Mouse (Mus musculus): ENCODE data around the gene Rab15.

The Rab15 gene

GRCm38 (mm10) chr12:76778305-76779083, 44.2 kb downstream of the Rab15 start:
- DNase-seq (ENCODE audit: low read depth, low spot score) = no peak

GRCm38 (mm10) chr12:76777845-76778244, 44.9 kb downstream of the Rab15 start:
- DNase-seq (ENCODE audit: low read depth, low spot score) = no peak

- DNase-seq (ENCODE audit: low read depth, low spot score) = no peak
These were observed 45.8 kb downstream of the Rab15 start for GRCm38 (mm10) chr12:76776898-76777297.

GRCm38 (mm10) chr12:76775132-76775531, 47.6 kb downstream of the Rab15 start:
- DNase-seq (ENCODE audit: low read depth, low spot score) = no peak

DNA sequence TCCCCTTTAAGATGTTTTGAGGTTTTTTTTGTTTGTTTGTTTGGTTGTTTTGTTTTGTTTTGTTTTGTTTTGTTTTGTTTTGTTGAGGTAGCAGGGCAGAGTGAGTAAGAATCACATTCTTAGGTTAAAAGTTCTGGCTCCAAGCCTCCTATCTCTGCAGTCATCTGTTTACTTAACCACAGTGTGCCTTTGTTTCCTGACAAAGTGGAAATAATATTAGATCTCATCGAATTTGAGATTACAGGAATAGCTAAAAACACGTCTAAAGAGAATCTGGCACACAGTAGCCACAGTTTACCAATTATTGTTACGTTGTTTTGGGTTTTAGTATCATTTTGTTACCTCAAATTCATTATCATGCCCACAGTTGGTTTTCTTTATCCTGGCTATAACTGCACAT, 48.1 kb downstream of the Rab15 start:
- no peak for DNase-seq (ENCODE audit: low read depth, low spot score)

DNA sequence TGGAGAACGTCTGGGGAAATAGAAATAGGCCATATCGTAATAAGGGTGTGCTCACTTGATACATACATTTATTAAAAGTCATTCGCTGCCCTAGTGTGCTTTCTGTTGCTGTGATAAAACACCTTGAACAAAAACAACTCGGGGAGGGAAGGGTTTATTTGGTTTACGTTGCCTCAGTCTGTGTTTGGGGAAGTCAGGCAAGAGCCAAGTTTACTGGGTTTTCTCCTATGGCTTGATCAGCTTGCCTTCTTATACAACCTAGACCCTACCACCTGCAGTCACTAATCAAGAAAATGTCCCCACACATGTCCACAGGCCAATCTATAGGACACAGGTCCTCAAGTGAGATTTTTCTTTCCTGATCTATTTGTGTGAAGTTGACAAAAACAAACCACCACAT, 51.2 kb downstream of the Rab15 start:
- DNase-seq (ENCODE audit: low read depth, low spot score) = no peak

DNA sequence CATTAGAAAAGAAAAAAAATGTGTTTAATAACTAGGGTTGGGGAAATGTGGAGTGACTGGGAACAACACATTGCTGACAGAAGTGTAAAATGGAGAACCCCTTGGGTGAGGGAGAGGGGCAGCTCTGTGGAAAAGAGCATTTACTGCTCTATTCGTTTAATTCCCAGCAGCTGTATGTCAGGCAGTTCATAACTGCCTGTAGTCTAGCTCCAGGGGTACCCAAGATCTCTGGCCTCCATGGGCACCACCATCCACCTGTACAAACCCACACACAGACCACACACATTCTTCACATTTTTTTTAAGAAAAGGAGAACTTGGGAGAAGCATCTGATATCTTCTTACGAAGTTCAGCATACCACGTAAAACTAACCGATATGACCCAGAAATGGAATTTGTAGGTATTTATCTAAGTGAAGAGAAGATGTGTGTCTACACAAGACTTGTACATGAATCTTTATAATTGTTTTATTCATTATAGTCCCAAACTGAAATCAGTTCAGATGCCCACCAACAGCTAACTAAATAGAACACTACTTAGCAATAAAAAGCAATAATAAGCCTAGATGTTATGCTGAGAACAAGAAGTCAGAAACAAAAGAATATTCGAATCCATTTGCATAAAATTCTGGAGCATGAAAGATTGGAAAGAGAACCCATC, 51.7 kb downstream of the Rab15 start:
- no peak for DNase-seq (ENCODE audit: low read depth, low spot score)

DNA sequence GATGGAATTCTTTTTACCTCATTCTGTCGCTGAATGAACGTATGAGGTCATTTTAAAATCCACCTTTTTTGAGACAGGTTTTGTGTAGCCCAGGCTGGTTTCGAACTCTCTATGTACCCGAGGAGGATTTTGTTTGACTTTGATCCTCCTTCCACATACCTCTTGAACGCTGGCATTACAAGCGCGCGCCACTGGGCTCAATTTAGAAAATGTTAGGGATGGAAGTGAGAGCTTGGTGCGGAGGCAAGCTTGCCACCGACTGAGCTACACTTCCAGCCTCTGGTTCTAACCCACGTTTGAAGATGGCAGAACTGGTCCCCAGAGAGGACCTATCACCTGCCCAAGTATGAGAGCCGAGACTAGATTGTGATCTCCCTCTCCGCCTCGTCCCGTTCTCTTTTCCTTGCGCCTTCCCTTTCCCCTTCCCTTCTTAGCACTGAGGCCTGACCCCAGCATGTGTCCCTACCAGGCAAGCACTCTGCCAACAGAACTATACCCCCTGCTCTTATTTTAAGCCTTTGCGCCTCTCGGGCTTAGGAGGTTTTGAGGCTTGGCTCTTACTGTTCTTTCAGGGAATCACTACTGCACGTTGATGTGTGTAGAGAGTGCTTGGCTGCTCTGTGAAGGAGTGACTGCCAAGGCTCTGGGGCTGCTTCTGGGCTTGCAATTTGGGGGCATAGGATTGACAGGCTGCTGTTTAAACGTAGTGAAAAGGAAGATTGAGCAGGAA, 56.6 kb downstream of the Rab15 start:
- DNase-seq (ENCODE audit: low read depth, low spot score) = no peak

DNA sequence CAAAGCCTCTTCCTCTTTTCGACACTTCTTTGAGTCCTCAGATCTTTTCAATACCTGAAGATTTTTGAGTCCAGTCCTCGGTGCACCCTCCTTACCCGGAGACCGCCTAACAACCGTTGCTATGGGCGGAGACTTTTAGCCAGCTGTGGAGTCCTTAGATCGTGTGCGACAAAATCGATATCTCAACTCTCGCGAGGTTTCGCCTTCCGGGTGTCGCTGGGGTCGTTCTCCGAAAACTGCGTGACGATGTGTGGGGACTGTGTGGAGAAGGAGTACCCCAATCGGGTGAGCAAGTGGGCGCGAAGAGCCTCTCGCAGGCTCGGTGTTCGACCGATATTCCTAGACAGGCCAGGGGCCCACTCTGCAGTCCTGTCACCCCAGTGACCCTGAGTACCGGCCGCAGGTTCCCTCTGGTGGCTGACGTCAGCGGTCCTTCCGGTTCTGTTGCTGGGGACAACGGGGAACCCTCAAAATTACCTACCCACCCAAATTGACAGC, 57.3 kb downstream of the Rab15 start, which contains the start of the genes Churc1 and Fntb:
TSS of gene Churc1 (plus strand) at position 185 of the 498 bp plus-strand sequence.
TSS of gene Fntb (plus strand) at position 236 of the 498 bp plus-strand sequence.
- peak; percentile 95 for DNase-seq (ENCODE audit: low read depth, low spot score)

DNA sequence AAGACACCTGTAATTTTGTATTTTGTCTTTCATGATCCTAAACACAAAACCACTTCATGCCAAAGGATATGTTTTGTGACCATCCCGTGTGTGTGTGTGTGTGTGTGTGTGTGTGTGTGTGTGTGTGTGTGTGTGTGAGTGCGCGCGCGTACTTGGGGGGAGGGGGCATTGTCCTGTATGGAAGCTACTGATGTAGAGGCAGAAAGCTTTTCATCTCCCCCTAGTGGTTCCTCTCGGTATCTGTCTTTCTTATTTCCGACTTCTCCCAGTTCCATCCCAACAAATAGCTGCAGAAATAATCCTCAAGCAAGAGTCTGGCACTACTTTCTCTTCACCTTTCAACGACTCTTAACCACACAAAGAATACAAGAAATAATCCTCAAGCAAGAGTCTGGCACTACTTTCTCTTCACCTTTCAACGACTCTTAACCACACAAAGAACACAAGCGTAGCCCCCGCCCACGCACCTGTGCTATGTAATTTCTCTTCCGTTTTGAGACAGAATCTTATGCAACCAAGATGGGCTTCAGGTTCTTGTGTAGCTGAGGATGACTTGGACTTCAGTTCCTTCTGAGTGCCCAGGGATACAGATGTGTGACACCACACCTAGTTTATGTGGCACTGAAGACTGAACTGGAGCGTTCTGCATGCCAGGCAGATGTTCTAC, 69.9 kb downstream of the Rab15 start:
- no peak for DNase-seq (ENCODE audit: low read depth, low spot score)

- DNase-seq (ENCODE audit: low read depth, low spot score) = no peak
These were observed 71.7 kb downstream of the Rab15 start for GRCm38 (mm10) chr12:76750866-76751459.

All from skeletal muscle tissue, adult 2 months (tissue).